Comparison of ENCODE assay signal across 23 mouse cellular contexts in genomic region chr1:121735113-121735719, GRCm38 (mm10).
DNase-seq lines count a peak whose midpoint lies in the region; ATAC-seq and TF ChIP-seq lines count a peak whose summit lies in the region.
"Had no signal": no experiment of that assay in that cellular context is flagged by ENCODE, and none has a peak within 500 bp of the region (broad histone marks: within the 10 kb centered on the region; RNA-seq: fewer than 3 reads in every experiment).

No protein-coding gene starts in this region.

- H3K27me3 ChIP-seq in hindbrain, embryonic 15.5 days, result no peaks in the 10 kb centered on the region
- H3K27me3 ChIP-seq in hindbrain, embryonic 12.5 days, result no peaks in the 10 kb centered on the region
- H3K27me3 ChIP-seq in limb, embryonic 14.5 days (ENCODE audit: control insufficient read depth, insufficient read depth, low read length), result no peaks in the 10 kb centered on the region
- no peaks in the 10 kb centered on the region for H3K27me3 ChIP-seq in midbrain, embryonic 15.5 days (replicated peaks)
- H3K27me3 ChIP-seq in kidney, embryonic 16.5 days (ENCODE audit: insufficient read depth, low read length), result no peaks in the 10 kb centered on the region
- H3K27me3 ChIP-seq: heart, embryonic 13.5 days; liver, embryonic 12.5 days; megakaryocyte, embryonic 14.5 days; neural tube, embryonic 12.5 days had no signal

- H3K4me1 ChIP-seq in hindbrain, embryonic 15.5 days (replicated peaks), result peaks cover 15% of the 10 kb centered on the region
- H3K4me1 ChIP-seq in hindbrain, embryonic 12.5 days, result peaks cover 4% of the 10 kb centered on the region; the same call in 1 of the 2 replicates
- 0 out of 2 replicates have a peak, but pooled peaks cover 4% of the 10 kb centered on the region for H3K4me1 ChIP-seq in limb, embryonic 14.5 days (ENCODE audit: control insufficient read depth, insufficient read depth, low read length)
- peaks cover 21% of the 10 kb centered on the region for H3K4me1 ChIP-seq in midbrain, embryonic 15.5 days
- H3K4me1 ChIP-seq in kidney, embryonic 16.5 days (ENCODE audit: insufficient read depth, low read length), result no peaks in the 10 kb centered on the region
- H3K4me1 ChIP-seq: heart, embryonic 13.5 days; liver, embryonic 12.5 days; megakaryocyte, embryonic 14.5 days; neural tube, embryonic 12.5 days had no signal

- DNase-seq in brain, embryonic 18.5 days (ENCODE audit: low read depth, low spot score), result peak; percentile 4
- peak; percentile 5 for DNase-seq in limb, embryonic 14.5 days (ENCODE audit: low spot score)
- DNase-seq in thymus, postnatal 0 days (ENCODE audit: low spot score), result no peak
- DNase-seq: adrenal gland, adult 2 months; cerebellum, adult 9-10 months; gastrocnemius, postnatal 14 days; heart, adult 18-20 months; heart, postnatal 14 days; kidney, adult 18-20 months; kidney, postnatal 10 days; left cerebral cortex, postnatal 4 days; lung, adult 18-20 months; right cerebral cortex, postnatal 14 days; thymus, adult 2 months had no signal

- no peak for TF ChIP-seq POLR2A in limb, embryonic 14.5 days (IDR thresholded peaks at IDR 0.05; ENCODE audit: borderline replicate concordance, extremely low read depth, insufficient read depth, insufficient read length)

- no peaks in the 10 kb centered on the region for H3K9me3 ChIP-seq in hindbrain, embryonic 15.5 days
- no peaks in the 10 kb centered on the region for H3K9me3 ChIP-seq in hindbrain, embryonic 12.5 days (replicated peaks)
- no peaks in the 10 kb centered on the region for H3K9me3 ChIP-seq in limb, embryonic 14.5 days (ENCODE audit: control insufficient read depth, low read length)
- no peaks in the 10 kb centered on the region for H3K9me3 ChIP-seq in midbrain, embryonic 15.5 days
- no peaks in the 10 kb centered on the region for H3K9me3 ChIP-seq in kidney, embryonic 16.5 days (ENCODE audit: low read length)
- H3K9me3 ChIP-seq: liver, embryonic 12.5 days; neural tube, embryonic 12.5 days had no signal

- no peak overlapping the region for H3K4me2 ChIP-seq in hindbrain, embryonic 15.5 days
- no peak overlapping the region for H3K4me2 ChIP-seq in hindbrain, embryonic 12.5 days (replicated peaks)
- H3K4me2 ChIP-seq in limb, embryonic 14.5 days (replicated peaks; ENCODE audit: low read depth, low read length, severe bottlenecking), result 0 out of 2 replicates have a peak overlapping the region, but pooled peaks have one; percentile 6
- peak overlapping the region; percentile 37 for H3K4me2 ChIP-seq in midbrain, embryonic 15.5 days
- H3K4me2 ChIP-seq in kidney, embryonic 16.5 days (replicated peaks; ENCODE audit: low read depth, low read length), result no peak overlapping the region
- H3K4me2 ChIP-seq: heart, embryonic 13.5 days; liver, embryonic 12.5 days; neural tube, embryonic 12.5 days had no signal

- no peaks in the 10 kb centered on the region for H3K36me3 ChIP-seq in hindbrain, embryonic 15.5 days
- no peaks in the 10 kb centered on the region for H3K36me3 ChIP-seq in hindbrain, embryonic 12.5 days
- no peaks in the 10 kb centered on the region for H3K36me3 ChIP-seq in limb, embryonic 14.5 days (ENCODE audit: control insufficient read depth, insufficient read depth, low read length)
- H3K36me3 ChIP-seq in midbrain, embryonic 15.5 days (replicated peaks), result no peaks in the 10 kb centered on the region
- no peaks in the 10 kb centered on the region for H3K36me3 ChIP-seq in kidney, embryonic 16.5 days (ENCODE audit: insufficient read depth, low read length)
- H3K36me3 ChIP-seq: heart, embryonic 13.5 days; liver, embryonic 12.5 days; neural tube, embryonic 12.5 days had no signal

- H3K4me3 ChIP-seq in hindbrain, embryonic 15.5 days, result no peak overlapping the region
- no peak overlapping the region for H3K4me3 ChIP-seq in hindbrain, embryonic 12.5 days
- H3K4me3 ChIP-seq in limb, embryonic 14.5 days (replicated peaks; ENCODE audit: low read length), result no peak overlapping the region
- no peak overlapping the region for H3K4me3 ChIP-seq in midbrain, embryonic 15.5 days
- H3K4me3 ChIP-seq in kidney, embryonic 16.5 days (ENCODE audit: low read length), result no peak overlapping the region
- H3K4me3 ChIP-seq: heart, embryonic 13.5 days; liver, embryonic 12.5 days; megakaryocyte, embryonic 14.5 days; neural tube, embryonic 12.5 days had no signal

- 68% methylated on average over 11 of the region's 11 CpGs for WGBS in hindbrain, embryonic 15.5 days
- 75% methylated on average over 11 of the region's 11 CpGs for WGBS in hindbrain, embryonic 12.5 days
- 28% methylated on average over 11 of the region's 11 CpGs for WGBS in limb, embryonic 14.5 days
- WGBS in midbrain, embryonic 15.5 days, result 27% methylated on average over 11 of the region's 11 CpGs
- WGBS in kidney, embryonic 16.5 days, result 63% methylated on average over 11 of the region's 11 CpGs

- H3K9ac ChIP-seq in hindbrain, embryonic 15.5 days, result no peak overlapping the region
- no peak overlapping the region for H3K9ac ChIP-seq in hindbrain, embryonic 12.5 days
- no peak overlapping the region for H3K9ac ChIP-seq in limb, embryonic 14.5 days (ENCODE audit: low read depth, low read length, severe bottlenecking)
- H3K9ac ChIP-seq in midbrain, embryonic 15.5 days, result no peak overlapping the region
- no peak overlapping the region for H3K9ac ChIP-seq in kidney, embryonic 16.5 days (replicated peaks; ENCODE audit: low read length)
- H3K9ac ChIP-seq: heart, embryonic 13.5 days; liver, embryonic 12.5 days; neural tube, embryonic 12.5 days had no signal

- H3K27ac ChIP-seq in hindbrain, embryonic 15.5 days (replicated peaks), result peak overlapping the region; percentile 64
- no peak overlapping the region for H3K27ac ChIP-seq in hindbrain, embryonic 12.5 days
- H3K27ac ChIP-seq in limb, embryonic 14.5 days (replicated peaks; ENCODE audit: low read depth, low read length), result no peak overlapping the region
- H3K27ac ChIP-seq in midbrain, embryonic 15.5 days, result peak overlapping the region; percentile 75
- H3K27ac ChIP-seq in kidney, embryonic 16.5 days (ENCODE audit: low read length), result no peak overlapping the region
- H3K27ac ChIP-seq: heart, embryonic 13.5 days; liver, embryonic 12.5 days; neural tube, embryonic 12.5 days; stomach, postnatal 0 days had no signal

- 0 out of 2 replicates have a peak, but pooled peaks have one; percentile 15 for ATAC-seq in hindbrain, embryonic 15.5 days (ENCODE audit: low FRiP score, low read depth)
- ATAC-seq in hindbrain, embryonic 12.5 days (ENCODE audit: low FRiP score), result no peak; the same call in 1 of the 2 replicates
- no peak for ATAC-seq in limb, embryonic 14.5 days (ENCODE audit: low FRiP score, low read depth)
- ATAC-seq in midbrain, embryonic 15.5 days (replicated peaks), result peak; percentile 89
- no peak for ATAC-seq in kidney, embryonic 16.5 days (ENCODE audit: low FRiP score, low TSS enrichment)
- ATAC-seq: liver, embryonic 12.5 days had no signal

Comparison
In these comparisons a context has a peak if more than half of its experiments do, and no peak if none do; other contexts are left out.
1. ATAC-seq: peak in hindbrain, embryonic 15.5 days (single experiment) and midbrain, embryonic 15.5 days (single experiment); none in hindbrain, embryonic 12.5 days (single experiment), limb, embryonic 14.5 days (single experiment) and kidney, embryonic 16.5 days (single experiment).
2. H3K27ac ChIP-seq: peak in hindbrain, embryonic 15.5 days (single experiment) and midbrain, embryonic 15.5 days (single experiment); none in hindbrain, embryonic 12.5 days (single experiment), limb, embryonic 14.5 days (single experiment) and kidney, embryonic 16.5 days (single experiment).
3. H3K4me2 ChIP-seq: peak in limb, embryonic 14.5 days (single experiment) and midbrain, embryonic 15.5 days (single experiment); none in hindbrain, embryonic 15.5 days (single experiment), hindbrain, embryonic 12.5 days (single experiment) and kidney, embryonic 16.5 days (single experiment).